Mouse (Mus musculus) forebrain, embryonic 10.5 days (tissue): ENCODE measurements around the gene Shank1. TPM values are rescaled to one million over a fixed set of nuclear protein-coding genes. Genes with fewer than 3 reads are reported as not detected.

Source experiments
- DNase-seq: peaks from one replicate; pipeline ENCODE4 v3.0.0-alpha.2; 2017; ENCODE audit warnings: low spot score; ENCODE audit errors: extremely low spot score
- H3K27ac ChIP-seq: fragments of 300-500 bp; sonication (generic); 2 replicates; pipeline ENCODE4 v1.5.1; 2016; ENCODE audit warnings: mild to moderate bottlenecking
- H3K27me3 ChIP-seq: fragments of 300-500 bp; sonication (generic); 2 replicates; pipeline ENCODE4 v1.6.1; 2016; ENCODE audit warnings: mild to moderate bottlenecking; ENCODE audit not compliant: poor library complexity, severe bottlenecking
- H3K36me3 ChIP-seq: fragments of 300-500 bp; sonication (generic); replicated peaks from 2 replicates; pipeline ENCODE4 v1.6.1; 2016; ENCODE audit warnings: mild to moderate bottlenecking, moderate library complexity
- H3K4me1 ChIP-seq: fragments of 300-500 bp; sonication (generic); 2 replicates; pipeline ENCODE4 v1.6.1; 2016
- H3K4me3 ChIP-seq: fragments of 300-500 bp; sonication (generic); 2 replicates; pipeline ENCODE4 v1.5.1; 2016; ENCODE audit warnings: mild to moderate bottlenecking, moderate library complexity
- H3K9me3 ChIP-seq: fragments of 300-500 bp; sonication (generic); 2 replicates; pipeline ENCODE4 v1.6.1; 2016; ENCODE audit warnings: mild to moderate bottlenecking, moderate library complexity
- WGBS: fragments of 180-500 bp; shearing (Covaris S2); methylation state at CpG from one replicate; pipeline ENCODE4 v1.1.7; 2016; 5-methylcytosine and 5-hydroxymethylcytosine counted together
- polyA plus RNA-seq: library from polyadenylated mRNA; unstranded; fragments of >200 nt; fragmentation: Nextera tagmentation; extraction: Ambion mirVana; gene quantifications from 2 replicates; pipeline ENCODE4 v1.2.1, GENCODE M21; 2016

Gene Shank1
- polyA plus RNA-seq, 1 experiment from 2014 or later: 1.4 TPM

- Histone ChIP-seq H3K27me3 (peaks cover 23% of the 10 kb centered on the region), H3K27ac (no peak overlapping the region), H3K4me3 (no peak overlapping the region), H3K9me3 (no peaks in the 10 kb centered on the region), H3K4me1 (peaks cover 29% of the 10 kb centered on the region), H3K36me3 (no peaks in the 10 kb centered on the region)
- DNase-seq: no peak
- whole genome bisulfite sequencing: 86% methylated on average over 6 of the region's 6 CpGs
These were observed 91.6 kb downstream of the Shank1 start for GRCm38 (mm10) chr7:44401673-44402072.

DNA sequence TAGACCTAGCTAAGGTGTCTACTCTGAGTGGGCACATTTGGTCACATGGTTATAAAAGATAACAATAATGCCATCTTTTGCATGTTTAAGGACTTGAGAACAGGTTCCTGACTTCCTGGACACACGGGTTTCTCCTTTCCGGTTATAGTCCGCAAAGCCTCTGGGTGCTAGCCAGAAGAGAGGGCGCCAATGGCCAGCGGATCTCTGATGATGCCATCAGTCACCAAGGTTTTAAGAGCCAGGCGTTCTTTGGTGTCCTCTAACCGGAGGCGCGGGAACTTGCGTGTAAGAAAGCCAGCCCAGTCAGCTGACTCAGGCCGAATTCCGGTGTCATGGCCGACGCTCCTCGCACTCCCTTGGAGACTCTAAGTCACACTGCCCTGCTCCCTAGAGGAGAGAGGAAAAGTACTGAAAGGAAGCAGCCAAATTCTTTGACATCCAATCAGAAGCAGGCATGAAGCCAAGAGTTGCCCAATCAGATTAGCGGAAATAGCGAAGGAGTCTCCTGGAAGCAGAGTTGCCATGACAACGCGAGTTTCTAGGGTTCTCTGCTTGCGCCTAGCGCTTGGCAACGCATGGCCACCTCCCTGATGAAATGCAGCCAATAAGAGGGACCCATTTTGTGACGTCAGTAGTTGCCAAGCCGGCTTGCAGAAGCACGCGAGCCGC is 95.4 kb downstream of the Shank1 start:
- Histone ChIP-seq H3K27me3 (peaks cover 40% of the 10 kb centered on the region), H3K4me1 (peaks cover 14% of the 10 kb centered on the region), H3K36me3 (no peaks in the 10 kb centered on the region), H3K27ac (peak overlapping the region; percentile 89), H3K9me3 (no peaks in the 10 kb centered on the region), H3K4me3 (peak overlapping the region; percentile 52)
- peak; percentile 97 for DNase-seq
- 3% methylated on average over 27 of the region's 27 CpGs for WGBS

GRCm38 (mm10) chr7:44406015-44406355 is 95.9 kb downstream of the Shank1 start:
- peaks cover 36% of the 10 kb centered on the region for H3K27me3 ChIP-seq
- H3K4me3 ChIP-seq: peak overlapping the region; percentile 52
- H3K36me3 ChIP-seq: no peaks in the 10 kb centered on the region
- no peaks in the 10 kb centered on the region for H3K9me3 ChIP-seq
- peaks cover 14% of the 10 kb centered on the region for H3K4me1 ChIP-seq
- DNase-seq: no peak
- WGBS: 2% methylated on average over 5 of the region's 5 CpGs
- peak overlapping the region; percentile 89 for H3K27ac ChIP-seq

Other genes with a start within 250 kb of the Shank1 start
- gene Klk1b21, start 207.9 kb upstream of the Shank1 start, polyA plus RNA-seq: not detected in 2 replicates
- not detected in 2 replicates for gene Klk1b22, start 197.6 kb upstream of the Shank1 start, polyA plus RNA-seq
- not detected in 2 replicates for gene Klk1b16, start 173.5 kb upstream of the Shank1 start, polyA plus RNA-seq
- gene Klk1b24, start 122.0 kb upstream of the Shank1 start, polyA plus RNA-seq: not detected in 2 replicates
- gene Klk1b3, start 112.1 kb upstream of the Shank1 start, polyA plus RNA-seq: not detected in 2 replicates
- not detected in 2 replicates for gene Klk1b4, start 102.8 kb upstream of the Shank1 start, polyA plus RNA-seq
- not detected in 2 replicates for gene Klk1b5, start 94.3 kb upstream of the Shank1 start, polyA plus RNA-seq
- gene Klk1, start 84.9 kb upstream of the Shank1 start, polyA plus RNA-seq: not detected in 2 replicates
- gene Gm36864, start 74.1 kb upstream of the Shank1 start, polyA plus RNA-seq: not detected in 2 replicates
- gene 1700028J19Rik, start 63.6 kb upstream of the Shank1 start, polyA plus RNA-seq: 1.3 and 1.4 TPM in 2 replicates
- 197 and 209 TPM in 2 replicates for gene 2410002F23Rik, start 63.5 kb upstream of the Shank1 start, polyA plus RNA-seq
- 0.12 TPM in 1 of 2 replicates, not detected in the other for gene Acp4, start 52.9 kb upstream of the Shank1 start, polyA plus RNA-seq
- 1.2 TPM in 1 of 2 replicates, not detected in the other for gene Gm15517, start 48.8 kb upstream of the Shank1 start, polyA plus RNA-seq
- 2.5 and 2.9 TPM in 2 replicates for gene Clec11a, start 3.4 kb upstream of the Shank1 start, polyA plus RNA-seq
- gene Syt3, start 73.8 kb downstream of the Shank1 start, polyA plus RNA-seq: 3.2 and 4.1 TPM in 2 replicates
- 1.6 and 2.1 TPM in 2 replicates for gene 1700008O03Rik, start 75.6 kb downstream of the Shank1 start, polyA plus RNA-seq
- 1.8 and 2.1 TPM in 2 replicates for gene Lrrc4b, start 118.8 kb downstream of the Shank1 start, polyA plus RNA-seq
- 1.3 and 1.5 TPM in 2 replicates for gene Aspdh, start 155.1 kb downstream of the Shank1 start, polyA plus RNA-seq
- gene Josd2, start 157.7 kb downstream of the Shank1 start, polyA plus RNA-seq: 74.9 and 78.5 TPM in 2 replicates
- 95.8 and 96.9 TPM in 2 replicates for gene Emc10, start 186.3 kb downstream of the Shank1 start, polyA plus RNA-seq
- gene Fam71e1, start 186.3 kb downstream of the Shank1 start, polyA plus RNA-seq: 15.1 and 15.8 TPM in 2 replicates
- gene Mybpc2, start 214.4 kb downstream of the Shank1 start, polyA plus RNA-seq: 0.06 and 0.12 TPM in 2 replicates
- gene Spib, start 221.8 kb downstream of the Shank1 start, polyA plus RNA-seq: not detected in 2 replicates
- 190 and 195 TPM in 2 replicates for gene Pold1, start 238.6 kb downstream of the Shank1 start, polyA plus RNA-seq
- gene Nr1h2, start 243.7 kb downstream of the Shank1 start, polyA plus RNA-seq: 74.6 and 76.2 TPM in 2 replicates